Mouse (Mus musculus): ENCODE measurements at regions not wholly inside any gene's neighbourhood (a gene's known extent, or its start where the extent isn't known, plus 50 kb on each side); places are given as distances from the start of the nearest gene placed in this dataset.
"Not testable (repeated sequence)": the region's sequence is repeated elsewhere in the genome, so short reads cannot be mapped to it uniquely, and the experiment has no call there.

DNA sequence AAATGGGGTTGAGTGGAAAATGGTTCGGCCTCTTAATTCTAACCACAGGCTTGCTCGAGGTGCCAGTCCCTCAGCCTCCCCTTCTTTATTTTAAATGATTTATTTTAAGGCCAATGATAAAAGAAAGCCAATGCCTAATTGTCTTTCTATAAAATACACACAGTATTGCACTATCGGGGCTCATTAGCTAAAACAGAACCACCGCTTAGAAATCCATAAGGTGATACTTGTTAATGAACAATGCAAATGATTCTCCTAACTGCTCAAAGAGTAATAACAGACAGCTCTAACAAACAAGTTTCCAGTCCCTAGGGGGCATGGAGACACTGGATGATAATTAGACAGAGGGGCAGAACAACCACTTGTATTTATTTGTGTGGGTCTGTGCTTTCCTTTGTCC lies 58.8 kb downstream of the Emx2 start:
- DNase-seq: no peak

DNA sequence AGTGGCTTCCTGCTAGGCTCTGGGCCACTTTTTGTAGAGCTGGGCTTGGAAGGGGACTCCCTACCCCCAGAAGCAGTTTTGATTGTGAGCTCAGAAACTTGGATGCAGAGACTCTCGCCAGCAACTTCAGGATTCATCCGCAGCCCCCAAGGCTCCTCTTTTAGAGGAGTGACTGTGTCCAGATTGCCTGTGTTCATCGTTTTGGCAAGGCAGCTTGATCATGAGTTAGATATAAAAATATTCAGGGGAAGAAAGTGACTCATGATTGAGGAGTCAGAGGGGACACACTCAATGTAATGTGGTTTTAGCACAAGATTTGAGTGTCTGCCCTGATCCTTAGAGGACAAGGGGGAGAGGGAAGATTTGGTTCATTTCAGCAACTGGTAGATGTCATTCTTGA lies 61.0 kb downstream of the Emx2 start:
- no peak for DNase-seq

DNA sequence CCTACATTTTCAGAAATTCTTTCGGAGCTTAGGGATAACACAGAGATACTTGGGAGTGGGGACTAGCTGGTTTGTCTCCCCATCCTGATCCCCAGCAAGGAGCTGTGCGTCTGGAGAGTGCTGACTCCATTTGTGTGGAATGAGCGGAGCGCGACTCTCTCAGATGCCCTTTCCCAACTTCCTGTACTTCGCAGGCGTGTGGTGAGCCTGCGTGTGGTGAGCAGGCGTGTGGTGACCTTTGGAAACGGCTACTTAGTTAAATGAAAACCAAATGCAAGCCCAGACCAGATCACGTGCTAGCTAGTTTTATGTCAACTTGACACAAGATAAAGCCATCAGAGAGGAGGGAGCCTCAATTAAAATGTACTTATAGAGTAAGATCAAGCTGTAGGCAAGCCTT lies 64.0 kb downstream of the Emx2 start:
- peak; percentile 44 to 69 for DNase-seq

- DNase-seq: no peak
Observed at GRCm38 (mm10) chr19:59523356-59523755, 65.2 kb downstream of the Emx2 start.

DNA sequence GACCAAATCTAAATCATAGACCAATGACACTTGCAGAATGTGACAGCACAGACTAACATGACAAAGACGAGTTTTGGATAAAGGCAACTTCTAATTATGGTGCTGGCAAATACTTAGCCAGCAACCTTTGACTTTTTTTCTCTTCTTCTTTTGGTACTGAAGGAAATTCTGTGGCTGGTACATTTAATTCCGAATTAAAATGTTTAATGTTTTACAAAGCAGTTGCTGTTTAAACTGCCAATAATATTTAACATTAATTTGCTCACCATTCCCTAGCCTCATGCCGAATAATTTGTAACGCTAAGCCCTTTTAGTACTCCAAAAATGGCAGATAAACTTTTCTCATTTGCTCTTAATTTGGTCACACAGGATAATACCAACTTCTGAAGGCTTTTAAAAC lies 105.9 kb downstream of the Emx2 start:
- no peak for DNase-seq

- DNase-seq: no peak
Observed at GRCm38 (mm10) chr19:59568907-59569306, 110.7 kb downstream of the Emx2 start.

- DNase-seq: not testable (repeated sequence)
Observed at GRCm38 (mm10) chr19:59569590-59569989, 111.4 kb downstream of the Emx2 start.

- no peak for DNase-seq
Observed at GRCm38 (mm10) chr19:59574346-59574745, 116.2 kb downstream of the Emx2 start.

DNA sequence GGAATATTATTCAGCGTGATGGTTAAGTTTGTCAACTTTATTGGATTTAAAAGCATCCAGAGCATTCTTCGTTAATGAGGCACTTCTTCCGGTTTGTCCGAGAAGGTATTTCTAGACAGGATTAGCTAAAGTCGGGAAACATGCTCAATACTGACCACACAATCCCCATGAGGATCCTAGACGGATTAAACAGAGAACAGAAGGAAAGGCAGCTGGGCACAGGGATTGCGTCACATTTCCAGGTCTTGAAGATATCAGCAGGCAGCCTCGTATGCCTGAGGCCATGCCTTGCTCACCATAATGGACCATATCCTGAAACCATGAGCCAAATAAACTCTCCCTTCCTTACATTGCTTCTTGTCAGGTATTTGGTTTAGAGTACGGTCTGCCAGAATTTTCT lies 119.7 kb downstream of the Emx2 start:
- DNase-seq: no peak

DNA sequence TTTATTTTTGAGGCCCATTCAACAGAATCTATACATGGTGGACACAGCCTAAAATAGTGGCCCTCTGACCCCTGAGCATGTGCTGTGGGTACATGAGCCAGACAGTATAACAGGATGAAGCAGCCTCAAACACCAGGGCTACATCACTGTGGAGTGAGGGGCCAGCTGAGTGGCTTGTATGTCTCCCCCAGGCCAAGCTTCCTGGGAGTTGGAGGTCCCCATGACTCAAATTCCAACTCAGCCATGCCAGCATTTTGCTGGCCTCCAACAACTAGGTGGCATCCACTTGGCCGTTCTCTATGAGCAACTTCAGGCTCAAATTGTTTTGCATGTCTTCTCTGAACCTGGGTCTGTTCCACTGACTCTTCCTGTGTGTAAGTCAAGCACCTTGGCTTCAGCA lies 121.5 kb downstream of the Emx2 start:
- DNase-seq: no peak

GRCm38 (mm10) chr19:59585835-59586234 lies 127.7 kb downstream of the Emx2 start:
- no peak for DNase-seq

DNA sequence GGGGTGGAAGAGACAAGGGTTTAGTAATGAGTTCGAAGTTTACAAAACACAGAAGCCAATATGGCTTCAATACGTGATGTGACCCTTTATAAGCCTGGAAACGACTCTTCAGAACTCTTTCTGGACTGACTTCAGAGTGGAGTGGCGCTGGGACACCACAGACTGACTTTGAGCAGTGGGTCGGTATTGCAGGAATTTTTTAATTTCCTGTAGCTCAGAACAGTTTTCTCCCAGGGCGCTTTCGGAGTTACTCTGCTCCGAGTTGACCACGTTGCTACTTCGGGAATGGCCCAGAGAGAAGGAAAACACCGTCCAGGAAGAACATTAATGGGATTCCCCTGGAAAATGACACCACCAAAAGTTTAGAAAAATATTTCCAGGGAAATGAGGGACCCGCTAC lies 129.1 kb downstream of the Emx2 start:
- DNase-seq: no peak

DNA sequence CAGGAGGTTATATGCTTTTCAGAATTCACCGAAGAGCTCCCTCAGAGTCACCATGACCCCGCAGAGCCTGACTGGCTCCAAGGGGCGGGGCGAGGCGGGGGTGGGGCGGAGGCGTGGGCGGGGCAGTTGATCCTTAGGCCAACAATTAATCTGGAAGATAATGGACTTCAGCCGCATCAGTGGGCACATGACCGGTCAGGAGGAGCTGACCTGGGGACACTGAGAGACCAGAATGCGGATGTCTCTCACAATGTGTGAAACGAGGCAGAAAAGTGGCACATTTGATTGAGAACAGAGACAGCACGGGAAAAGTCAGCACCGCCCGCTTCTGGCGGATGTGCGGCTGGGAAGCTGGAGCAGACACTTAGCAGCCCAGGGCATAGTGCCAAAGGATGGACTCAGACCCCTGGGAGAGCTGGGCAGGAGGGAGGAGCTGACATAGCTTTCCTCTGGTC lies 129.9 kb downstream of the Emx2 start:
- DNase-seq: peak; percentile 73 to 84

DNA sequence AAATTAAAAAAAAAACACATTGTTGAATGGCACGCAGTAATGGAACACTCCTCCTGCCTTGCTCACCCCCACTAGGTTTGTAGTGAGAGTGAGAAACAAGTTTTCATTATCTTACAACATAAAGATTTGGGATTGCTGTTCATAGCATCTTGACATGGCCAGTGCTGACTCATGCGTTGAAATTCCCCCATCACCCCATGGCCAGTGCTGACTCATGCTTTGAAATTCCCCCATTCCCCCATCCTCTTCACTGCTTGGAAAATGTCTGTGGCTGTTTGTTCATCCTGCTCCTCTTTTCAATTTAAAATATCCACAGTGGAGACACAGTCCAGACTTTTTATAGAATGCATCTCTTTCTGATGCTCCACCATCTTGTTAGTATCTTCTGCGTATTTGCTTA lies 131.8 kb downstream of the Emx2 start:
- DNase-seq: no peak

- no peak for DNase-seq
Observed at GRCm38 (mm10) chr19:59592060-59592459, 133.9 kb downstream of the Emx2 start.

DNA sequence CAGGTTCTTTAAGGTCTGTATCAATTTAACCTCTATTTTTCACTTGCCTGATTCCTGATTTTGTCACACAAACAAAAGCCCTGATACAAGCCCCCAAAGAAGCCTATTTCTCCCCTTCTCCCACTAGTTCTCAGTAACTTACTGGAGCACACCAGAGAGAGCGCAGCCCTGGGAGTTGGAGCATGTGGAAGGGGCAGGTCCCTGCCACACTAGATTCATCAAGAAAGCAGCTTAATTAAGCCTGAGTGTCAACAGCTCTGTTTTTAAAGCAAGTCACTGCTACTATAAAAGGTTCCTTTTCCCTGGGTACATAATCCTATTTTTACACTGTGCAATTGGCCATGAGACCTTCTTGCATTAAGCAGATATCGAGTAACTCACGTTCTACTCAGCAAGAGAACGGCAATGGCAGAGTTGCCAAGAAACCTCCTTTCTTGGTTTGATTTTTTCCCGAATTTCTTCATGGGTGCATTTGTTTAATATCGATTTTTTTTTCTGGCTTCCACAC lies 166.2 kb downstream of the Emx2 start:
- DNase-seq: no peak

- DNase-seq: no peak
Observed at GRCm38 (mm10) chr19:59627681-59628080, 169.5 kb downstream of the Emx2 start.

DNA sequence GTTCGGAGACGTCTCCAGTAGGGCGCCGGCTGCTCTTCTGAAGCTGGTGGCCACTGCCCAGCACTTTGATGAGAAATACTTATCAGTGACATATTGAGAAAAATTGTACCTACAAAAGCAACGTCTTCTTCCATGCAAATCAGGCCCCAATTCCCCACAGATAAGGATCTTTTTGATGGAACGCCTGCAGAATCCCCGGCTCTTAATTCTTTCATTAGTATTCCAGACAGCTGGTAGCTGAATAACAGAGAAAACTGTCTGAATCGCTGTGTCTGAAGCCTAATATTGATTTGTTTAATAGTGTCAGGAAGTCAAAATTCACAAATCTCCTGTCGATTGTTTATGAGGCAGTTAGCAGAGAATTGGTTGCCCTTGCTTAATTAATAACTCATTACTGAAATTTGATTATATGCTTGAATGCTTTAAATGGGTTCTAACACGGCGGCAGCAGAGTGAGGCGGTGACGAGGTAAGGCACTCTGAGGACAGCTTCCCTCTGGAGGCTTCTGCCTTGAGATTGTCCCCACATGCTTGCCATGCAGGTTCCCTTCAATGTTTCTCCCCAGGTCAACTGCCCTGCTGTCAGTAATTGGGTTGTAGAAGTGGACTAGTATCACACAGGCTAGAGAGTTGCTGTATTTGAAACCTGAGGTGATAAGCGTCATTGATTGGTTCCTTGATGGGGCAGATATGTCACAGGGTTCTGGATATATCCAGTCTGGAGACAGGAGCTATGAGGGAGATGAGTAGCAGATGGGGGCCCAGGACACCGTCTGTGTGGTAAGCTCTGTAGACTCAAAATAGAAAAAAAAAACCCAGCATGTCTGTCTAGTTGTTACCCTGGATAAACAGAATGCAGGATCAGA lies 170.4 kb downstream of the Emx2 start:
- peak; percentile 29 to 66 for DNase-seq

GRCm38 (mm10) chr19:59629161-59629445 lies 170.9 kb downstream of the Emx2 start:
- peak; percentile 7 to 41 for DNase-seq

DNA sequence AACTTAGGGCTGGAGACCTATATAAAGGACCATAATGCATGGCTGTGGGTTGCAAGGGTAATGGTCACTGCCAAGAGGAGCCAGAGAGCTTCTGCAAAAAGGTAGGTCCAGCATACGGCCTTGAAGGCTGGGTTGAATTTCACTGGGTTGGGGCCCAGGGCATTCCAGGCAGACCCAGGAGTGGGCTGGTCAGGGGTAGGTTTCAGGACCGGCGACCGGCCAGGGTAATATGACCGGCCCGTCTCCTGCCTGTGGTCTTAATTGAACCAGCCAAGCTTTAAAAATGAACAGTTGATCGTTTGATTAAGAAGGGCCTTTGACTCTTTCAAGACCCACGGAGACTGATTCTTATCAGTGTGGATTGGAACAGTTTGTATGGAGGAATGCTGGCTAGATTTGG lies 171.9 kb downstream of the Emx2 start:
- peak in 1 of 2 experiments; percentile 41 for DNase-seq

GRCm38 (mm10) chr19:59630706-59631105 lies 172.5 kb downstream of the Emx2 start:
- DNase-seq: peak in 1 of 2 experiments; percentile 19

DNA sequence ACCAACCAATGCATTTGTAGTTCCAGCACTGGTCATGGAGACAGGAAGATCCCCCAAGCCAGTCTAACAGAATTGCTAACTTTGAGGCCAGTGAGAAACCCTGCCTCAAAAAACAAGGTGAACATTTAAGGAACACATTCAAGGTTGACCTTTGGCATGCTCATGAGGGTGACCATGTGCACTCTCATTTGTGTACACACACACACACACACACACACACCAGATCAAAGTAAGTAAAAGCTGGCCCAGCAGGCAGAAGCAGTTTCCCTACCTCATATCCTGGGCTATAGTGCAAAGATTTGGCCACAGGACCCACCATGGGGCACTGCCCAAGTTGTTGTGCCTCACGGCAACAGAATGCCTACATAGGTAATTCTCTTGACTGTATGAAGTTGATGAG lies 173.4 kb downstream of the Emx2 start:
- DNase-seq: peak; percentile 30 to 53

- no peak for DNase-seq
Observed at GRCm38 (mm10) chr19:59636271-59636670, 178.1 kb downstream of the Emx2 start.

GRCm38 (mm10) chr19:59642606-59643005 lies 184.4 kb downstream of the Emx2 start:
- DNase-seq: peak; percentile 58 to 70

GRCm38 (mm10) chr19:59646231-59646630 lies 188.1 kb downstream of the Emx2 start:
- no peak for DNase-seq

Data from kidney, postnatal 25 days (tissue).